Comparison of ENCODE assay signal across 13 mouse cellular contexts in the genomic region with DNA sequence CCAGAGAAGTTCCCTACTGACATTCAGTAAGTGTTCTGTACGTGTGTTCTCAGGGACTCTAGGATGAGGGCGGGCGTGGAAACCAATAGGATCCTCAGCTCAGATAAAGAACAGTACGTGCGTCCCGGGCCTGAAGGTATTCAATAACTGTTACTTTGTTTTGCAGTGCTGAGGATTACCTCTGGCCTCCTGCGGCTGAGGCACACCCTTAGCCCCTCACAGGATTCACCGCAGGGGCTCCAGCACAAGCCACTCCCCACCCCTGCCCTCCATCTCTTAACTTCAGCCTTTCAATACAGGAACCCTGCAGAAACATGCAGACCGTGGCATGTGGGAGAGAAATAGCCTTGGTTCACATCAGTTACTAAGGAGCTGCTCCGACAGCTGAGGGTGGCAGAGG. TPM values are rescaled to one million over a fixed set of nuclear protein-coding genes. Genes with fewer than 3 reads are reported as not detected.
DNase-seq lines count a peak whose midpoint lies in the region; ATAC-seq and TF ChIP-seq lines count a peak whose summit lies in the region.
"Had no signal": no experiment of that assay in that cellular context is flagged by ENCODE, and none has a peak within 500 bp of the region (broad histone marks: within the 10 kb centered on the region; RNA-seq: fewer than 3 reads in every experiment).

No protein-coding gene starts in this region.

- peak overlapping the region; percentile 71 for H3K9ac ChIP-seq in heart, embryonic 12.5 days
- no peak overlapping the region for H3K9ac ChIP-seq in midbrain, embryonic 12.5 days (replicated peaks)
- H3K9ac ChIP-seq in midbrain, postnatal 0 days (replicated peaks; ENCODE audit: low read length, poor library complexity, severe bottlenecking), result no peak overlapping the region
- no peak overlapping the region; the same call in 1 of the 2 replicates for H3K9ac ChIP-seq in stomach, postnatal 0 days (ENCODE audit: low read length)

- no peak overlapping the region for H3K4me3 ChIP-seq in heart, embryonic 12.5 days
- H3K4me3 ChIP-seq in midbrain, embryonic 12.5 days, result no peak overlapping the region
- no peak overlapping the region for H3K4me3 ChIP-seq in midbrain, postnatal 0 days (ENCODE audit: low read depth, low read length)
- peak overlapping the region; percentile 48 for H3K4me3 ChIP-seq in limb, embryonic 10.5 days
- H3K4me3 ChIP-seq in stomach, postnatal 0 days (ENCODE audit: low read depth, low read length), result no peak overlapping the region

- peaks cover 49% of the 10 kb centered on the region for H3K4me1 ChIP-seq in heart, embryonic 12.5 days (replicated peaks)
- H3K4me1 ChIP-seq in midbrain, embryonic 12.5 days, result peaks cover 25% of the 10 kb centered on the region
- no peaks in the 10 kb centered on the region for H3K4me1 ChIP-seq in midbrain, postnatal 0 days (ENCODE audit: insufficient read depth, low read length)
- H3K4me1 ChIP-seq in limb, embryonic 10.5 days, result peaks cover 81% of the 10 kb centered on the region
- peaks cover 2% of the 10 kb centered on the region; the same call in 1 of the 2 replicates for H3K4me1 ChIP-seq in stomach, postnatal 0 days (replicated peaks; ENCODE audit: control insufficient read depth, insufficient read depth)

- no peak for TF ChIP-seq CTCF in midbrain, postnatal 0 days (IDR thresholded peaks at IDR 0.05)
- no peak for TF ChIP-seq CTCF in stomach, postnatal 0 days (IDR thresholded peaks at IDR 0.05; ENCODE audit: low read depth)

- no peak for DNase-seq in heart, postnatal 4 days
- no peak for DNase-seq in midbrain, postnatal 0 days (ENCODE audit: low spot score)
- no peak for DNase-seq in limb, embryonic 10.5 days (ENCODE audit: low spot score)
- DNase-seq in stomach, postnatal 0 days (ENCODE audit: low spot score), result no peak
- no peak for DNase-seq in layer of hippocampus, adult 11-12 months (ENCODE audit: low spot score)
- DNase-seq in right cerebral cortex, adult 18-20 months, result no peak
- DNase-seq: adrenal gland, postnatal 14 days; cerebellum, postnatal 36 days; gastrocnemius, postnatal 14 days; thymus, postnatal 36 days had no signal

- no peak for ATAC-seq in heart, embryonic 12.5 days (ENCODE audit: insufficient number of reproducible peaks, low FRiP score)
- no peak for ATAC-seq in midbrain, embryonic 12.5 days (ENCODE audit: low FRiP score, low read depth)
- ATAC-seq in midbrain, postnatal 0 days (ENCODE audit: low FRiP score), result no peak
- ATAC-seq in stomach, postnatal 0 days (ENCODE audit: low FRiP score, low TSS enrichment), result no peak

- peak overlapping the region; percentile 90 for H3K27ac ChIP-seq in heart, embryonic 12.5 days (ENCODE audit: poor library complexity, severe bottlenecking)
- 0 out of 2 replicates have a peak overlapping the region, but pooled peaks have one; percentile 36 for H3K27ac ChIP-seq in midbrain, embryonic 12.5 days (replicated peaks)
- H3K27ac ChIP-seq in midbrain, postnatal 0 days (ENCODE audit: low read depth, low read length), result no peak overlapping the region; the same call in 1 of the 2 replicates
- H3K27ac ChIP-seq in limb, embryonic 10.5 days, result peak overlapping the region; percentile 93
- peak overlapping the region; percentile 91 for H3K27ac ChIP-seq in stomach, postnatal 0 days (replicated peaks)

- peak overlapping the region; percentile 68 for H3K4me2 ChIP-seq in heart, embryonic 12.5 days
- no peak overlapping the region for H3K4me2 ChIP-seq in midbrain, embryonic 12.5 days (replicated peaks)
- no peak overlapping the region for H3K4me2 ChIP-seq in midbrain, postnatal 0 days (ENCODE audit: low read depth, low read length, poor library complexity, severe bottlenecking)
- no peak overlapping the region for H3K4me2 ChIP-seq in stomach, postnatal 0 days (replicated peaks; ENCODE audit: low read depth)

- 30% methylated on average over 10 of the region's 10 CpGs for WGBS in heart, embryonic 12.5 days
- WGBS in midbrain, embryonic 12.5 days, result 15% methylated on average over 10 of the region's 10 CpGs
- 21% methylated on average over 10 of the region's 10 CpGs for WGBS in midbrain, postnatal 0 days
- WGBS in limb, embryonic 10.5 days, result 34% methylated on average over 10 of the region's 10 CpGs
- 31% methylated on average over 10 of the region's 10 CpGs for WGBS in stomach, postnatal 0 days

- no peak for TF ChIP-seq EP300 in stomach, postnatal 0 days (optimal IDR thresholded peaks at IDR 0.05)

- H3K9me3 ChIP-seq in heart, embryonic 12.5 days (replicated peaks), result no peaks in the 10 kb centered on the region
- no peaks in the 10 kb centered on the region for H3K9me3 ChIP-seq in midbrain, embryonic 12.5 days
- no peaks in the 10 kb centered on the region for H3K9me3 ChIP-seq in midbrain, postnatal 0 days (ENCODE audit: low read length)
- no peaks in the 10 kb centered on the region for H3K9me3 ChIP-seq in limb, embryonic 10.5 days (replicated peaks)
- no peaks in the 10 kb centered on the region for H3K9me3 ChIP-seq in stomach, postnatal 0 days (ENCODE audit: control insufficient read depth, low read length)

- no peaks in the 10 kb centered on the region for H3K27me3 ChIP-seq in heart, embryonic 12.5 days (replicated peaks)
- no peaks in the 10 kb centered on the region for H3K27me3 ChIP-seq in midbrain, embryonic 12.5 days
- H3K27me3 ChIP-seq in midbrain, postnatal 0 days (ENCODE audit: insufficient read depth, low read length), result no peaks in the 10 kb centered on the region
- H3K27me3 ChIP-seq in limb, embryonic 10.5 days (ENCODE audit: low read depth, poor library complexity, severe bottlenecking), result no peaks in the 10 kb centered on the region
- no peaks in the 10 kb centered on the region for H3K27me3 ChIP-seq in stomach, postnatal 0 days (ENCODE audit: control insufficient read depth, insufficient read depth, low read length)

- peaks cover 27% of the 10 kb centered on the region for H3K36me3 ChIP-seq in heart, embryonic 12.5 days
- peaks cover 6% of the 10 kb centered on the region; the same call in 1 of the 2 replicates for H3K36me3 ChIP-seq in midbrain, embryonic 12.5 days
- H3K36me3 ChIP-seq in midbrain, postnatal 0 days (ENCODE audit: insufficient read depth, low read length), result no peaks in the 10 kb centered on the region
- H3K36me3 ChIP-seq in limb, embryonic 10.5 days, result peaks cover 33% of the 10 kb centered on the region
- H3K36me3 ChIP-seq in stomach, postnatal 0 days (ENCODE audit: control insufficient read depth, insufficient read depth, low read length), result peaks cover 8% of the 10 kb centered on the region

RNA-seq across cellular contexts. Expression of gene Dock6, which starts 4.5 kb away (rescaled TPM):
- polyA plus RNA-seq in heart, embryonic 12.5 days (2016; fragmentation: Nextera tagmentation; extraction: Ambion mirVana), result 52.3 and 59.0 TPM in 2 replicates
- 10 to 100 TPM; 61.4 to 70.0 TPM for total RNA-seq in heart, postnatal 4 days (2021)
- 20.0 and 24.5 TPM in 2 replicates for polyA plus RNA-seq in midbrain, embryonic 12.5 days (2016; fragmentation: Nextera tagmentation; extraction: Ambion mirVana)
- total RNA-seq in midbrain, postnatal 0 days (2014; rRNA removed), result 18.0 and 18.8 TPM in 2 replicates
- 10.3 and 11.3 TPM in 2 replicates for polyA plus RNA-seq in midbrain, postnatal 0 days (2015; fragmentation: Nextera tagmentation; extraction: Ambion mirVana)
- polyA plus RNA-seq in limb, embryonic 10.5 days (2016; fragmentation: Nextera tagmentation; extraction: Ambion mirVana), result 46.0 and 52.0 TPM in 2 replicates
- 13.5 and 14.1 TPM in 2 replicates for polyA plus RNA-seq in stomach, postnatal 0 days (2015; fragmentation: Nextera tagmentation; extraction: Ambion mirVana)

RNA-seq across cellular contexts. Expression of gene Angptl8, which starts 12.6 kb away (rescaled TPM):
- polyA plus RNA-seq in heart, embryonic 12.5 days (2016; fragmentation: Nextera tagmentation; extraction: Ambion mirVana), result 1.7 and 1.9 TPM in 2 replicates
- not detected for total RNA-seq in heart, postnatal 4 days (2021)
- polyA plus RNA-seq in midbrain, embryonic 12.5 days (2016; fragmentation: Nextera tagmentation; extraction: Ambion mirVana), result 0.28 and 0.64 TPM in 2 replicates
- total RNA-seq in midbrain, postnatal 0 days (2014; rRNA removed), result not detected in 2 replicates
- 0.20 and 0.48 TPM in 2 replicates for polyA plus RNA-seq in midbrain, postnatal 0 days (2015; fragmentation: Nextera tagmentation; extraction: Ambion mirVana)
- 1.2 and 1.6 TPM in 2 replicates for polyA plus RNA-seq in limb, embryonic 10.5 days (2016; fragmentation: Nextera tagmentation; extraction: Ambion mirVana)
- 2.1 and 2.2 TPM in 2 replicates for polyA plus RNA-seq in stomach, postnatal 0 days (2015; fragmentation: Nextera tagmentation; extraction: Ambion mirVana)
- total RNA-seq: gastrocnemius, postnatal 14 days; left cerebral cortex, postnatal 36 days had no signal

RNA-seq across cellular contexts. Expression of gene Kank2, which starts 49.4 kb away (rescaled TPM):
- 18.9 and 19.9 TPM in 2 replicates for polyA plus RNA-seq in heart, embryonic 12.5 days (2016; fragmentation: Nextera tagmentation; extraction: Ambion mirVana)
- total RNA-seq in heart, postnatal 4 days (2021), result 10 to 100 TPM; 50.7 to 53.7 TPM
- polyA plus RNA-seq in midbrain, embryonic 12.5 days (2016; fragmentation: Nextera tagmentation; extraction: Ambion mirVana), result 7.7 and 9.9 TPM in 2 replicates
- 14.9 and 15.2 TPM in 2 replicates for total RNA-seq in midbrain, postnatal 0 days (2014; rRNA removed)
- polyA plus RNA-seq in midbrain, postnatal 0 days (2015; fragmentation: Nextera tagmentation; extraction: Ambion mirVana), result 2.9 TPM in 2 replicates
- 22.7 and 24.2 TPM in 2 replicates for polyA plus RNA-seq in limb, embryonic 10.5 days (2016; fragmentation: Nextera tagmentation; extraction: Ambion mirVana)
- 7.3 and 7.5 TPM in 2 replicates for polyA plus RNA-seq in stomach, postnatal 0 days (2015; fragmentation: Nextera tagmentation; extraction: Ambion mirVana)
